Mouse (Mus musculus): ENCODE data around the gene Lrrc2.

GRCm38 (mm10) chr9:110922759-110923158, 28.6 kb upstream of the Lrrc2 start:
- TF ChIP-seq GATA1 (IDR thresholded peaks at IDR 0.05; ENCODE audit: borderline replicate concordance, low read length) (no peak), FLI1 (IDR thresholded peaks at IDR 0.05; ENCODE audit: low read length) (no peak)

All from megakaryocyte, embryonic 14.5 days (primary cell).